Mouse (Mus musculus): ENCODE measurements around the gene Pef1. TPM values are rescaled to one million over a fixed set of nuclear protein-coding genes. Genes with fewer than 3 reads are reported as not detected.

Pef1 gene
- polyA plus RNA-seq, 1 experiment from 2014 or later = 68.8 TPM

GRCm38 (mm10) chr4:130124110-130124509 lies 21.8 kb downstream of the Pef1 start:
- no peaks in the 10 kb centered on the region for H3K4me1 ChIP-seq (ENCODE audit: control insufficient read depth, insufficient read depth, low read length)

GRCm38 (mm10) chr4:130125164-130125563 lies 22.8 kb downstream of the Pef1 start:
- no peak for ATAC-seq (ENCODE audit: low FRiP score, low TSS enrichment)
- DNase-seq = no peak
- no peak overlapping the region for H3K9ac ChIP-seq (replicated peaks; ENCODE audit: low read length)
- 96% methylated on average over 6 of the region's 6 CpGs for WGBS
- H3K4me2 ChIP-seq (ENCODE audit: low read length) = no peak overlapping the region
- H3K4me1 ChIP-seq (ENCODE audit: control insufficient read depth, insufficient read depth, low read length) = no peaks in the 10 kb centered on the region
- no peak overlapping the region for H3K27ac ChIP-seq (replicated peaks; ENCODE audit: low read depth, low read length)
- no peak overlapping the region for H3K4me3 ChIP-seq (replicated peaks; ENCODE audit: low read depth, low read length)
- peaks cover 59% of the 10 kb centered on the region for H3K36me3 ChIP-seq (ENCODE audit: control insufficient read depth, insufficient read depth, low read length)
- H3K9me3 ChIP-seq (ENCODE audit: control insufficient read depth, low read length) = no peaks in the 10 kb centered on the region
- no peaks in the 10 kb centered on the region for H3K27me3 ChIP-seq (ENCODE audit: control insufficient read depth, insufficient read depth, low read length)

More at GRCm38 (mm10) chr4:130124110-130124509, 21.8 kb downstream of the Pef1 start:
- H3K4me2 ChIP-seq (ENCODE audit: low read length) = no peak overlapping the region
- WGBS = 89% methylated on average over 4 of the region's 4 CpGs
- no peaks in the 10 kb centered on the region for H3K27me3 ChIP-seq (ENCODE audit: control insufficient read depth, insufficient read depth, low read length)
- no peak overlapping the region for H3K4me3 ChIP-seq (replicated peaks; ENCODE audit: low read depth, low read length)
- H3K9me3 ChIP-seq (ENCODE audit: control insufficient read depth, low read length) = no peaks in the 10 kb centered on the region
- no peak for DNase-seq
- H3K9ac ChIP-seq (replicated peaks; ENCODE audit: low read length) = no peak overlapping the region
- H3K36me3 ChIP-seq (ENCODE audit: control insufficient read depth, insufficient read depth, low read length) = peaks cover 59% of the 10 kb centered on the region
- no peak overlapping the region for H3K27ac ChIP-seq (replicated peaks; ENCODE audit: low read depth, low read length)
- no peak for ATAC-seq (ENCODE audit: low FRiP score, low TSS enrichment)

GRCm38 (mm10) chr4:130125935-130126334 lies 23.6 kb downstream of the Pef1 start:
- no peak overlapping the region for H3K9ac ChIP-seq (replicated peaks; ENCODE audit: low read length)
- no peak overlapping the region for H3K4me3 ChIP-seq (replicated peaks; ENCODE audit: low read depth, low read length)
- DNase-seq (no peak), ATAC-seq (ENCODE audit: low FRiP score, low TSS enrichment) (no peak)
- no peaks in the 10 kb centered on the region for H3K27me3 ChIP-seq (ENCODE audit: control insufficient read depth, insufficient read depth, low read length)
- H3K9me3 ChIP-seq (ENCODE audit: control insufficient read depth, low read length) = no peaks in the 10 kb centered on the region
- 91% methylated on average over 5 of the region's 5 CpGs for WGBS
- H3K4me2 ChIP-seq (ENCODE audit: low read length) = no peak overlapping the region
- peaks cover 59% of the 10 kb centered on the region for H3K36me3 ChIP-seq (ENCODE audit: control insufficient read depth, insufficient read depth, low read length)
- no peaks in the 10 kb centered on the region for H3K4me1 ChIP-seq (ENCODE audit: control insufficient read depth, insufficient read depth, low read length)
- no peak overlapping the region for H3K27ac ChIP-seq (replicated peaks; ENCODE audit: low read depth, low read length)

DNA sequence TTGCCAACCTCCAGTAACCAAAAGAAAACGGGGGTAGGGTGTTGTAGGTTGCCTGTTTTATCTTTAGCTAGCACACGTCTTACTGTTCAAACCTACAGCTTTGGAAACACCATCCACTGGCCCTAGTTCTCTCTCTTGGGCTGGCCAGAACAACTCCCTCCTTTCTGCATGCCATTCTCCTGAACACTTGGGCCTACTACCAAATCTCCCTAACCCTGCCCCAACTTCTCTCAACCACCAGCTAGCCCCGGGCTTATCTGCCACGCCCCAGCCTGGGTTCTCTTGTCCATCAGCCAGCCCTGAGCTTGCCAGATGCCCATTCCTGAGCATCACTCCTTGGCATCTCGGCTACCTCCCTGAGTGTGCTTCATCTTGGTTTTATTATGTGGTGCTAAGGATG lies 26.5 kb downstream of the Pef1 start:
- H3K9ac ChIP-seq (replicated peaks; ENCODE audit: low read length) = no peak overlapping the region
- DNase-seq = no peak
- WGBS = 87% methylated on average over 5 of the region's 5 CpGs
- H3K36me3 ChIP-seq (ENCODE audit: control insufficient read depth, insufficient read depth, low read length) = peaks cover 34% of the 10 kb centered on the region
- H3K27me3 ChIP-seq (ENCODE audit: control insufficient read depth, insufficient read depth, low read length) = no peaks in the 10 kb centered on the region
- H3K9me3 ChIP-seq (ENCODE audit: control insufficient read depth, low read length) = no peaks in the 10 kb centered on the region
- no peak overlapping the region for H3K4me2 ChIP-seq (ENCODE audit: low read length)
- ATAC-seq (ENCODE audit: low FRiP score, low TSS enrichment) = no peak
- H3K4me1 ChIP-seq (ENCODE audit: control insufficient read depth, insufficient read depth, low read length) = no peaks in the 10 kb centered on the region
- H3K4me3 ChIP-seq (replicated peaks; ENCODE audit: low read depth, low read length) = no peak overlapping the region
- H3K27ac ChIP-seq (replicated peaks; ENCODE audit: low read depth, low read length) = no peak overlapping the region

GRCm38 (mm10) chr4:130130082-130130481 lies 27.7 kb downstream of the Pef1 start:
- Histone ChIP-seq H3K4me1 (ENCODE audit: control insufficient read depth, insufficient read depth, low read length) (no peaks in the 10 kb centered on the region), H3K4me2 (ENCODE audit: low read length) (no peak overlapping the region), H3K27ac (replicated peaks; ENCODE audit: low read depth, low read length) (no peak overlapping the region), H3K9ac (replicated peaks; ENCODE audit: low read length) (no peak overlapping the region), H3K4me3 (replicated peaks; ENCODE audit: low read depth, low read length) (no peak overlapping the region), H3K27me3 (ENCODE audit: control insufficient read depth, insufficient read depth, low read length) (no peaks in the 10 kb centered on the region), H3K9me3 (ENCODE audit: control insufficient read depth, low read length) (no peaks in the 10 kb centered on the region), H3K36me3 (ENCODE audit: control insufficient read depth, insufficient read depth, low read length) (peaks cover 28% of the 10 kb centered on the region)
- DNase-seq (no peak), ATAC-seq (ENCODE audit: low FRiP score, low TSS enrichment) (no peak)
- 80% methylated on average over 10 of the region's 10 CpGs for WGBS

DNA sequence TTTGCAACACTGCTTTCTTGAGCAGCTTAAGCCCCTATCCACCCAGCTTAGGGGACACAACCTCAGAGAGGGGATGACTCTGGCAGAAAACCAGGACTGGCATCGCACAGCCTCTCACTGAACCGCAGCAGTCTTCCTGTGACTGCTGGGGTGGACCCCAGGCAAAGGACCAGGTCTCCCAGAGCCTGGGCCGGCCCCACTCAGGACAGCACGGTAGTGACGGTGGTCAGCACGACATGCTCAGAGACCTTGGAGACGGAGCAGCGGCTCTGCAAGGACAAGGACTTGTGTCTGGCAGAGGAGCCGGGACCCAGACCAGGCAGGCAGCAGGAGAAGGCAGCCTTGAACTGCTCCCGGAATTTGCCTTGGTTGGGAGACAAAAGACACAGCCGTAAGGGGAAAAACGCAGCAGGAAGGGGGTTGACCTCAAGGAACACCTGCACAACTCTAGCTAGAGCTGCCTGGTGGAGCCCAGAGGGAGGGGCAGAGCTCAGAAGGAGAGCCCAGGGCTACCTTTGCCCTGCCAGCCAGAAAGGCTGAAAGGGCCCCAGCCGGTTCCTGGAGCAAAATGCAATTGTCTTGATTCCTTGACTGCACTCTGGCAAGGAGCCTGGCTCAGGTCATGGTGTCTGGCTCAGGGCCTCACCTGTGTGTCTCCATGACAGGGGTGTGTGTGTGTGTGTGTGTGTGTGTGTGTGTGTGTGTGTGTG lies 28.4 kb downstream of the Pef1 start:
- Histone ChIP-seq H3K27me3 (ENCODE audit: control insufficient read depth, insufficient read depth, low read length) (no peaks in the 10 kb centered on the region), H3K4me1 (ENCODE audit: control insufficient read depth, insufficient read depth, low read length) (no peaks in the 10 kb centered on the region), H3K4me3 (replicated peaks; ENCODE audit: low read depth, low read length) (no peak overlapping the region), H3K9me3 (ENCODE audit: control insufficient read depth, low read length) (no peaks in the 10 kb centered on the region), H3K27ac (replicated peaks; ENCODE audit: low read depth, low read length) (no peak overlapping the region), H3K4me2 (ENCODE audit: low read length) (no peak overlapping the region), H3K36me3 (ENCODE audit: control insufficient read depth, insufficient read depth, low read length) (peaks cover 21% of the 10 kb centered on the region), H3K9ac (replicated peaks; ENCODE audit: low read length) (no peak overlapping the region)
- no peak for ATAC-seq (ENCODE audit: low FRiP score, low TSS enrichment)
- 53% methylated on average over 13 of the region's 13 CpGs for WGBS
- DNase-seq = no peak

DNA sequence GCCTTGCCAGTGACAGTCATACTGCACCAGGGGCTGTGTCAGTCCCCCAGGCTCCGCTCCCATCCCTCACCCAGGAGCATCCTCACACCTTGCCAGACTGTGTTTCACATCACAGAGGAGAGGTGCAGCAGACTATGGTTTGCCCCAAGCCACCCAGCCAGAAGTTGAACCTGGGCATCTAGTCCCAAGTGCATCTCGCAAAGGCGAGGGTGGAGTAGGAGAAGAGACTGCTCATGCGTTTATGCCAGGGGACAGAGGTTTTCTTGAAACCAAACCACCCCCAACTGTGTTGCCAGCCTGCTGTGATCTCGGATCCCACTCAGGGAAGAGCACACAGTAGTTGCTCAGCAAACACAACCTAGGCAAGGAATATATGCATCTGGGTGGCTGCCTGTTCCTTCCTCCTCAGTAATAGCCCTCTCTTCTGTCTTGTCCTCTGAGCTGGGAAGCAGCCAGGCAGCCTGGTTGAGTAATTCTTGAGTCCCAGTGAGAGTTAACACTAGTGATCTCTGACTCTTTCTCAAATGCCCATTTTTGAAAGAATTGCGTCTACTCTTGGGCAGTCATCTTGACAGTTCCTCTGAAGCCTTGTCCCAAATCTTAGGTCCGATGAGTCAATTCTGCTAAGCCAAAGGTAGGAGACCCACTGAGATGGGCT lies 29.2 kb downstream of the Pef1 start:
- Histone ChIP-seq H3K4me3 (replicated peaks; ENCODE audit: low read depth, low read length) (no peak overlapping the region), H3K27ac (replicated peaks; ENCODE audit: low read depth, low read length) (no peak overlapping the region), H3K27me3 (ENCODE audit: control insufficient read depth, insufficient read depth, low read length) (no peaks in the 10 kb centered on the region), H3K4me2 (ENCODE audit: low read length) (no peak overlapping the region), H3K4me1 (ENCODE audit: control insufficient read depth, insufficient read depth, low read length) (no peaks in the 10 kb centered on the region), H3K9me3 (ENCODE audit: control insufficient read depth, low read length) (no peaks in the 10 kb centered on the region), H3K36me3 (ENCODE audit: control insufficient read depth, insufficient read depth, low read length) (peaks cover 13% of the 10 kb centered on the region), H3K9ac (replicated peaks; ENCODE audit: low read length) (no peak overlapping the region)
- no peak for ATAC-seq (ENCODE audit: low FRiP score, low TSS enrichment)
- no peak for DNase-seq
- WGBS = 88% methylated on average over 7 of the region's 7 CpGs

DNA sequence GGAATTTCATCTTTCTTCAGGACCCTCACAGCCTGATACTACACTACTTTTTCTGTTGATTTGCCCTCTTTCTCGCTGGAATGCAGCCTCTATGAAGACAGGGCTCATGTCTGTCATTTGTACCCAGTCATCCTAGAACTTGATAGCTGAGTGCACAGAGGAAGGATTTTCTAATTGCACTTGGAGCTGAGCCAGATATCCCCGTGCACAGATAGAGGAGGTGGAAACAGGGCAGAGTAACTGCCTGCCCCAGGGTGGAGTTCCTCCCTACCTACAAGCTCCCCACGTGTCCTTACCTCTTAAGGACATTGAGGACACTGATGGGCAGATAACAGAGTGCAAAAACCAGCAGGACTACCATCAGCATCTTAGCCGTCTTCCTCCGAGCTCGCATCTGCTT lies 31.0 kb downstream of the Pef1 start:
- no peak overlapping the region for H3K4me2 ChIP-seq (ENCODE audit: low read length)
- peaks cover under 1% of the 10 kb centered on the region; the same call in 1 of the 2 replicates for H3K4me1 ChIP-seq (ENCODE audit: control insufficient read depth, insufficient read depth, low read length)
- WGBS = 70% methylated on average over 6 of the region's 6 CpGs
- H3K27ac ChIP-seq (replicated peaks; ENCODE audit: low read depth, low read length) = no peak overlapping the region
- no peak for ATAC-seq (ENCODE audit: low FRiP score, low TSS enrichment)
- H3K36me3 ChIP-seq (ENCODE audit: control insufficient read depth, insufficient read depth, low read length) = no peaks in the 10 kb centered on the region
- H3K9ac ChIP-seq (replicated peaks; ENCODE audit: low read length) = no peak overlapping the region
- DNase-seq = no peak
- no peaks in the 10 kb centered on the region for H3K9me3 ChIP-seq (ENCODE audit: control insufficient read depth, low read length)
- peaks cover 2% of the 10 kb centered on the region; the same call in 1 of the 2 replicates for H3K27me3 ChIP-seq (ENCODE audit: control insufficient read depth, insufficient read depth, low read length)
- H3K4me3 ChIP-seq (replicated peaks; ENCODE audit: low read depth, low read length) = no peak overlapping the region

Measured in midbrain, embryonic 14.5 days (tissue).